Mouse (Mus musculus): ENCODE data around the gene Tmem131.

DNA sequence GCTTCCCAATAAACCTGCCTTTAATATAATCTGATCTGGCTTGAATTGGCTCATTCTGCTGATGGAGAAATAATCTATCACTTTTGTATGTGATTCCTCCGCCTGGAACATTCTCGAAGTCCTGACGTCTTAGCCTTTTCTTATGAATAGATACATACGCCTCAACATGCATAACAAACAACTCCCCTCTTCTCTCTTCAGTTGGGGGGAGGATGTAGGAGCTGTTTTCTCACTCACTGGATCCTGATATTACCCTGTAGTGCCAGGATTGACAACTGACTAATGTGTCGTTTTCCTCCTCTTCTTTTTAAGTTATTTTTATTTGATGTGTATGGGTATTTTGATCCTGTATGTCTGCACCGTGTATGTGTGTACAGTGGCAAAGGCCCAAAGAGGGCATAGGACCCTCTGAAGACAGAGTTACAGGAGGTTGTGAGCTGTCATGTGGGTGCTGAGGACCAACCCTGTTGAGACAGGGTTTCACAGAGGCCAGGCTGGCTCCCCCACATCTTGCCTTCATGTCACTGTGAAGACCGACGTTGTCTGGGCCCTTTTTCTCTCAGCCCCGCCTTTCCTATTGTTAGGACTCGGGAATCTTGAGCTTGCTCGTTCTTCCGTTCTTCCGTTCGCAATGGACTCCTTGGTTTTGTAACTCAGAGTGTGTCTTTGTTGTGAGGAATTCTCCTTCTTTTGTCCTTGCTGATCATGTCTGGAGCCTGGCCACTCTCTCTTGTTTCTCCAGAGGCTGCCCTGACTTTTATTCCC lies 43.1 kb upstream of the Tmem131 start:
- no peak for TF ChIP-seq USF1 (IDR thresholded peaks at IDR 0.05; ENCODE audit: low read depth, low read length)
- TF ChIP-seq GABPA (IDR thresholded peaks at IDR 0.05; ENCODE audit: insufficient replicate concordance, low read depth, low read length): no peak
- TF ChIP-seq TBP (conservative IDR thresholded peaks at IDR 0.05; ENCODE audit: low read depth, low read length): no peak
- no peak for TF ChIP-seq EP300 (IDR thresholded peaks at IDR 0.05; ENCODE audit: low read length)
- TF ChIP-seq CTCF (conservative IDR thresholded peaks at IDR 0.05 in 1 of 2, IDR thresholded peaks at IDR 0.05 in 1 of 2; ENCODE audit: low read depth in 2 of 2, low read length in 2 of 2): no peak

Data from CH12.LX (cell line).